Mouse (Mus musculus) megakaryocyte-erythroid progenitor cell, adult 5-6 weeks (primary cell): ENCODE measurements around the gene AU021092. TPM values are rescaled to one million over a fixed set of nuclear protein-coding genes. Genes with fewer than 3 reads are reported as not detected.
"Not testable (repeated sequence)": the region's sequence is repeated elsewhere in the genome, so short reads cannot be mapped to it uniquely, and the experiment has no call there.

Experiments
- ATAC-seq: replicated peaks from 2 replicates; pipeline ENCODE4 v1.8.0; 2016; ENCODE audit warnings: mild to moderate bottlenecking, inconsistent platforms; ENCODE audit not compliant: severe bottlenecking, poor library complexity, low FRiP score, low TSS enrichment
- total RNA-seq, 2 experiments: library from RNA; stranded (forward) in 1 of 2; stranded (reverse) in 1 of 2; fragments of 200-1000, 215-1000 nt in 1 of 2; fragments of >200 nt in 1 of 2; fragmentation: Nextera tagmentation in 1 of 2; gene quantifications; 2 replicates each; pipeline ENCODE4 v1.2.3; 2014 to 2017

Gene AU021092
- total RNA-seq (2014; fragmentation: Nextera tagmentation): not detected in 2 replicates
- total RNA-seq (2017): not detected in 2 replicates

DNA sequence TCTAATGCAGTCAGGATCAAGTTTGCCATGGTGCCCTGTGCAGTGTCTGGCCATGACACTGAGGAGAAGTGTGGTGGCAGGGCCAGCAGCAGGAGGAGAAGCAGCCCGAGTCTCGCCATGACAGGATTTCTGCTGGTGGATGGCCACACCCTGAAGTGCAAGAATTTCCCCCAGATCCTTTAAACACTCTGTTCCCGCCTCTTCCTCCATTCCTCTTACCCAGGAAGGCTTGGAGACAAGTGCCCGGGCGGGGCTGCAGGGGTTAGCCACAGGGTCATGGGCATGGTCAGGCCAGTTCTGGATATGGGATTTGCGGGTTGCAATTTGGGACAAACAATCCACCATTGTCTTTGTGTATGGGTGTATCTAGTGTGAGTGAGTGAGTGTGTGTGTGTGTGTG, at the start of gene AU021092:
Gene AU021092 (minus strand): TSS at position 160 of the 400 bp plus-strand sequence.
- no peak for ATAC-seq

GRCm38 (mm10) chr16:5271411-5272035, 49.4 kb upstream of the AU021092 start:
- no peak for ATAC-seq

DNA sequence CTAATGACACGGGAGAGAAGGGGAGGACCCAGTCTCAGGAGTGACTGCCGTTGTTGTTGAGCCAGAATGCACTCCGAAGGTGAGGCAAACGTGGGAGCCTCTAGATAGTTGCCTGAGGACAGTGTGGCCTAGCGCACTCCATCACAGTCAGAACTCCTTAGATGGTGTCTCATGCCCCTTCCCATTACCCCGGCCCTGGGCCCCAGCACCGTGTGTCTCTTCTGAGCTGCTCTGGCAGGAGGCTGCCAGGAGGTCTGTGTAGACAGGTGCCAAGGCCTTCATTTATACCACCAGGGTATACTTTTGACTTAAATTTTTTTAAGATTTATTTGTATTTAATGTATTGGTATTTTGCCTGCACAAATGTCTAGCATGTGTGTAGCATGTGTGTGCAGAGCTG, 41.8 kb upstream of the AU021092 start:
- no peak for ATAC-seq

- ATAC-seq: no peak
These were observed 41.1 kb upstream of the AU021092 start for GRCm38 (mm10) chr16:5263156-5263555.

DNA sequence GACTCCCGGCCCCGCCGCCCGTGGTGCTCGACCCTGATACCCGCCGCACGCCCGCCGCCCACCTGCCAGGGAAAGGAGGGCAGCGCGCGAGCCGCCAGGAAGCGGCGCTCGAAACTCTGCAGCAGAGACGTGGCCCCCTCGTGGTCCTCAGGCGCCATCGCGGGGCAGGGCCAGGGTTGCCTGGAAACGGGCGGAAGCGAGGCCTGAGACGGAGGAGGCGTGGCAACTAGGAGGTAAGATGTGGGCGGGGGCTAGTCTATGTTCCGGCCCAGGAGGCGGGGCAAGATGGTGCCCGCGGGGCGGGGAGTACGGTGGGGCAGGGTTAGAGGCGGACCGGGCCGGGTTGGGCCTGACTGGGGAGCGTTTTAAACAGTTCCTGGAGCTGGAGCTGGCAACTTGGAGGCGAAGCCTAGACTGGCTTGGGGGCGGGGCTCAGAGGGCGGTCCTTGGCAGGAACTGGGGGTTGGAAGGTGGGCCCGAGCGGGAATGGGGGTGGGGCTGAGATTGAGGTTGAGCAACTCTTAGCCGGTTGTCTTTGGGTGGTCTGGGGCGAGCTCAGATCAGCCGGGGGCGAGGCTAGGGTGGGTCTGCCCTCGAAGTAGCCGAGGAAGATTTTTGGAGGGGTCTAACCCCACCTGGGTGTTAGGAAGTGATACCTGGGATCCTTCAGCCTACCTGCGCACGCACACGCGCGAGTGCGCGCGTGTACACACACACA, 33.8 kb upstream of the AU021092 start, which contains the start of gene Eef2kmt:
Gene Eef2kmt (minus strand): TSS at position 205 of the 718 bp plus-strand sequence.
- ATAC-seq: peak; percentile 95

- no peak for ATAC-seq
These were observed 33.1 kb upstream of the AU021092 start for GRCm38 (mm10) chr16:5255081-5255740.

GRCm38 (mm10) chr16:5254346-5255025, 32.4 kb upstream of the AU021092 start:
- ATAC-seq: peak; percentile 84

DNA sequence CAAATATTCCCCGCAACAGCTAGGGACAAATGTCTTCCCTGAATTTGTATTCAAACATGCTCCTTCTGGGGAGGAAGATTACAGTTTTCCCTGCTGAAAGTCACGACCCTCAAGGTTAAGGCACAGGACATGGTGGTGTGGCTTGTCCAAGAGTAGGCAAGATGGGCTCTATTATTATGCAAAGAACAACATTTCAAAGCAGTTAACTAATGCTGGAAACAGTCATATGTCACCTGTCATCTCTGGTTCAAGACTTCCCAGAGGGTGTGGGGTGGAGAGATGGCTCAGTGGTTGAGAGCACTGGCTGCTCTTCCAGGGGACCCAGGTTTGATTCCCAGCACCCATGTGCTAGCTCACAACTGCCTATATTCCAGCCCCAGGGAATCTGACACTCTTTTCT, 30.2 kb upstream of the AU021092 start:
- ATAC-seq: no peak

GRCm38 (mm10) chr16:5250891-5251290, 28.8 kb upstream of the AU021092 start:
- no peak for ATAC-seq

DNA sequence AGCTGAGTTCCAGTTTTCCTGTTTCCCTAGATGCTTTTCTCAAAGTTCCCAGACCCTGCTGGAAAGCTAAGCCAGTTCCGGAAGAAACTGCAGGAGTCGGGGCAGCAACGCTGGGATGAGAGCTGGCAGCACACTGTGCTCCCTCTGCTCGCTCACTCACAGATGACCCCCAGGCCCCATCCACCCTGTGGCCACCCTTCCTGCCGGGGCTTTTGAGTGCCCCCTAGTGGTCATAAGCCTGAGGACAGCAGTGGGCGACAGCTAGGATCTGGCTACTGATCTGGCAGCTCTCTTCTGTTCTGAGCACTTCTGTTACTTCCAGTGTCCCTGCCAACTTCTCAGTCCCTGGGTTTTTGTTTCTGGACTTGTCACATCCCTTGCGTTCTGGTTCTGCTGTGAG, 22.3 kb upstream of the AU021092 start:
- peak; percentile 76 for ATAC-seq

- no peak for ATAC-seq
These were observed 20.8 kb upstream of the AU021092 start for GRCm38 (mm10) chr16:5242882-5243281.

DNA sequence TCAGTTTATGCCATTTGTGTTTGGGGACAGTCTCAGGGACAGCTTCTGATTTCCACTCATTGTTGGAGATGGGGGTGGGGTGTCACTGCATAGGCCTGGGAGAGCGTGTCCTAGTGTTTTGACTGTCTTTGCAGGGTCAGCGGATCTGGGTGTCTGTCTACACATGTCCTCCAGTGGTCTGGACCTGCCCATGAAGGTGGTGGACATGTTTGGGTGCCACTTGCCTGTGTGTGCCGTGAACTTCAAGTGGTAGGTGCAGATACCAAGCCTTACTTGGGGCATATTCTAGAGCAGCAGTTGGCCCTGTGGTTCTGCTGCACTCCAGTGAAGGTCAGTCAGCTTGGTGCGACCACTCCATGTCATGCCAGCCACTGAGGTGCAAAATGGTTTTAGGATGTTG, 20.3 kb upstream of the AU021092 start:
- ATAC-seq: no peak

- ATAC-seq: peak; percentile 94
These were observed 11.6 kb upstream of the AU021092 start, which contains the start of gene Alg1 for GRCm38 (mm10) chr16:5233418-5234313. Gene Alg1, plus strand, starts transcription at chr16:5233621.

- no peak for ATAC-seq
These were observed 10.9 kb upstream of the AU021092 start for GRCm38 (mm10) chr16:5232982-5233381.

- ATAC-seq: not testable (repeated sequence)
These were observed 6.0 kb upstream of the AU021092 start for GRCm38 (mm10) chr16:5228103-5228502.

DNA sequence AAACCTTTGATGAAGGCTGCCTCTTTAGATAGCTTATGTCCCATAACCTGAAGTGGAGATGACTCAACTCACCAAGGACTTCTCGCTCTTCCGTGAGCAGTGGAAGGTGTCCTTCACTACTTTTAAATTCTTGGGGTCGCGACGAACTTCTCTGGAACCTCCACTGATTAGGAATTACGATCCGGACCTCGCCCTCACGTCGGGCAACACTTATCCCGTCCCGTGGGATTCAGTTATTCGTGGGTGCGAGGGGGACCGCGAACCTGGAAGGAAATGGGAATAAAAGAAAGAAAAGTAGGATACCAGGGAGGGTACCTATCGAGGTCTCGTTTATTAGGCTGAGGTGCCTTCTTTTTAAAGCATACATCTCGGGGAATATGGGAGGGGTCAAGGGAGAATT, 5.4 kb upstream of the AU021092 start:
- not testable (repeated sequence) for ATAC-seq

DNA sequence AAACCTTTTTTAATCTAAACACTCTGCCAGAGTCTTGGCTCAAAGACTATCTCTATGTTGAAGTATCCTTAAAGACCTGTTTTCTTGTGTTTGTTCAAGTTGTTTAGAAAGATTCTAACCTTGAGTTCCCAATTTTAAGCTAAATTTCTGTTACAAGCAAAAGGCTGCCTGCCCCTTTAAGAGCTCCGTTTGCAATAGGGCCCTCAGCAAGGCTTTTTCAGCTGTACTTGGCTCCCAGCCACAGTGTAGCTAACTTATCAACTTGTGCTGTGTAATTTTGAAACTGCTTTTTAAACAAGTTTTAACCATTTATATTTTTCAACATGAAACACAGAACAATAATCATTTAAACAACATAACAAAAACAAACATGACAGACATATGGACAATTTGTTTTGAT, 4.4 kb upstream of the AU021092 start:
- not testable (repeated sequence) for ATAC-seq

GRCm38 (mm10) chr16:5221403-5221802, 696 bp downstream of the AU021092 start:
- ATAC-seq: no peak
